Mouse (Mus musculus): ENCODE measurements around the gene Tldc2. TPM values are rescaled to one million over a fixed set of nuclear protein-coding genes. Genes with fewer than 3 reads are reported as not detected.

The Tldc2 gene
- polyA plus RNA-seq, 1 experiment from 2014 or later: not detected

Other genes starting within 250 kb of the Tldc2 start
- 48.4 and 62.3 TPM in 2 replicates for gene Tgif2, start 247.0 kb upstream of the Tldc2 start, polyA plus RNA-seq (2016; fragmentation: Nextera tagmentation; extraction: Ambion mirVana)
- gene 4930518I15Rik, start 229.1 kb upstream of the Tldc2 start, polyA plus RNA-seq (2016; fragmentation: Nextera tagmentation; extraction: Ambion mirVana): 4.7 and 6.3 TPM in 2 replicates
- gene Rab5if, start 223.9 kb upstream of the Tldc2 start, polyA plus RNA-seq (2016; fragmentation: Nextera tagmentation; extraction: Ambion mirVana): 197 and 198 TPM in 2 replicates
- gene Sla2, start 199.9 kb upstream of the Tldc2 start, polyA plus RNA-seq (2016; fragmentation: Nextera tagmentation; extraction: Ambion mirVana): 1.1 and 1.9 TPM in 2 replicates
- 42.1 and 46.2 TPM in 2 replicates for gene Ndrg3, start 95.0 kb upstream of the Tldc2 start, polyA plus RNA-seq (2016; fragmentation: Nextera tagmentation; extraction: Ambion mirVana)
- 43.7 and 44.0 TPM in 2 replicates for gene Dsn1, start 79.9 kb upstream of the Tldc2 start, polyA plus RNA-seq (2016; fragmentation: Nextera tagmentation; extraction: Ambion mirVana)
- gene Soga1, start 7.8 kb upstream of the Tldc2 start, polyA plus RNA-seq (2016; fragmentation: Nextera tagmentation; extraction: Ambion mirVana): 2.2 and 3.9 TPM in 2 replicates
- 20.3 and 26.6 TPM in 2 replicates for gene Samhd1, start 48.2 kb downstream of the Tldc2 start, polyA plus RNA-seq (2016; fragmentation: Nextera tagmentation; extraction: Ambion mirVana)
- 15.9 and 18.5 TPM in 2 replicates for gene Rbl1, start 117.5 kb downstream of the Tldc2 start, polyA plus RNA-seq (2016; fragmentation: Nextera tagmentation; extraction: Ambion mirVana)
- 254 and 281 TPM in 2 replicates for gene Rpn2, start 192.0 kb downstream of the Tldc2 start, polyA plus RNA-seq (2016; fragmentation: Nextera tagmentation; extraction: Ambion mirVana)
- 0.51 and 0.62 TPM in 2 replicates for gene Mroh8, start 192.5 kb downstream of the Tldc2 start, polyA plus RNA-seq (2016; fragmentation: Nextera tagmentation; extraction: Ambion mirVana)

All from heart, embryonic 10.5 days (tissue).